Mouse (Mus musculus): ENCODE results near the gene Gm49336.

The Gm49336 gene

DNA sequence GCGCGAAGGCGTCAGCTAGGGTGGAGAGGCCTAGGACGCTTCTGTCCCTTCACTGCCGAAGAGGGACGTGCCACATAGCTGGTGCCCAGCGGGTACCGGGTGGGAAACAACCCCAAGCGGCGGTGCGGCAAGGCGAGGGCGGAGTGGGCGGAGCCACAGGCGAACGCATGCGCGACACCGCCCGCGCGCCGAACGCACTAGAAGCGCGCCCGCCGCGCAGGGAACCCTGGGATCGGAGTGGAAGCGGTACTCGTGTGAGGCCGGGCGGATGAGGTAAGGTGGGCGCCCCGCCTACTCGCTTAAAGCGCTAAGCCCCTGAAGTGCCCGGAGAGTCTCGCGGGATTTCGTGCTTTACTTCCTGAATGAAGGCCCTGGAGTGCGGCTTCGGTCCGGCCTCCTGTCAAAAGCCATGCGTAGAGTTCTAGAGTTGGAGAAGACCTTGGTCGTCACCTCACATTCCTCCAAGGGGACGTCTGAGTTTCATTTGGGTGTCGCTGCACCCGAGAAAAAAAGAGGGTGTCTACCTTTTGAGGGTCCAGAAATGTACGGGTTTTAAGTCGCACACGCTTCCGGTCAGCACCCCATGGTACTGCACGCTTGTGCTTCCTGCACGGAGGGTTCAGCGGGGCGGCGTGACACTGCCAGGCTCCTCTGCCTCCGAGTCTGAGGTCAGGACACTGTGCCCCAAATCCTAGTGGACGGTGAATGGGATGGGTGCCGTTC, at the start of gene Gm49336, which contains the start of gene Nupl1:
Gm49336 (minus strand) TSS at position 227 of the 723 bp plus-strand sequence.
Nupl1 (minus strand) TSS at position 151 of the 723 bp plus-strand sequence.
- DNase-seq (ENCODE audit: low spot score in 2 of 2): peak; percentile 97 to 98

DNA sequence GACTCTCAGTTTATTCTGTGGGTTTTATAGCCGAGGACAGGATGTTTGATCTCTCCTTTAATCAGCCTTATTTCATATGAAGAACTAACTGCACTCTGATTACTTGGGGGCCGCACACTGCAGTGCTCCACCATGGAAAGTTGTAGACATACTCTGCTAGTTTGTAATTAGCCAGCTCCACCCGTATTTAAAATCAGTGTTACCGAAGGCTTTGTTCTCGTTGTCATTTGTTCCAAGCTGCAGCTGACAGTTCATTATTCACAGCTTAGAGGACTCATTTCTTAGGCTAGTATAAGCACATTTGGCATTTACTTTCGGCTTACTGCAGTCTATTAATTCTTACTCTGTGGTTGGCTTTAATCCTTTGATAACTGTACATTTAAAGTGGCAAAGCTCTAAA, 49.7 kb upstream of the Gm49336 start:
- no peak for DNase-seq (ENCODE audit: low spot score in 2 of 2)

DNA sequence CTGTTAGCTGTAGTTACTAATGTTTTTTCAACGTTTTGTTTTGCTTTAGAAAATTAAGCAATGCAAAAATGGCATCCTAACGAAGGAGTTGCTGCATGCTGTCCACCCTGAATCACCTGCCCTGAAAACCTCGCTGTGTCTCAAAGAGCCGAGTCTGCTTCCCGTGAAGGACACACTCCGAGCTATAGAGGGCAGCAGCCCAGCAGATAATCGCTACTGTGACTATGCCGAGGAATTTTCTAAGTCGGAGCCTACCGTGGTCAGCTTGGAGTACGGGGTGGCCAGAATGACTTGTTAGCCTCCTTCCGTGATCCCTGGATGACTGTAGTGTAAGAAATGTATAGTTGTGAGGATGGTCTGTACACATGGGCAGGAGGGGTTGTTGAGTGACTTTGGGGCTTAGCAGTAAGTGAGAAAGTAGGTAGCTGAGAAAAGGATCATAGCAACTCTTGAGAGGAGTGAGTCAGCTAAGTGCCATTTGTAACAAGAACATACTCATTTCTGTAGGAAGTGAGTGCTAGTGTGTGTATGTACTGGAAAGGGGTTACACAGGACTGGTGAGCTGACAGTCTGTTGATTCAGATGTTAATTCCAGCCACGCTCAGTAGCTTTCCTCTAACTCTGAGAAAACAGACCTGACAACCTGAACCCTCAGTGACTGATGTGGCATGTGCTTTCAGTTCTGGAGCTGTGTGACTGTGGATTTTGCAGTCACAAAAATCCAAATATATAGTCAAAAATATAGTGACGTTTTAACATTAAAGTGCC, 49.1 kb upstream of the Gm49336 start:
- peak in 1 of 2 experiments; percentile 10 for DNase-seq (ENCODE audit: low spot score in 2 of 2)

DNA sequence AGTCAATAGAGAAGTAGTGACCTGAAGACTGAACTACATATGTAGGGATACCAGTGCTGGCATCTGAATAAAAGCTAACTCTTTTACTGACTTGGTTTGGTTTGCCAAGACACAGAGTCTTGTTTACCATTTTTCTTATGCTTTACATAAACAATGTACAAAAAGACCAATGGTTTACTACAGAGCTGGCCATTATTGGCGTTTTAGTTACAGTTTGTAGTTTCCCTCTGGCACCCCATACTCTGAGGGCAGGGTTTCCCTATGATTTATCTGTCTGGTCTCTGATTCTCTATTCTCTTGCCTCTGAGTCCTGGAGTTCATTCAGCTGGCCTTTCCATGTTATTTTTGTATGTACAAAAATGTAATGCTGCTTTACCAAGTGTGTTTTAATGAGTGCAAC, 44.2 kb upstream of the Gm49336 start:
- no peak for DNase-seq (ENCODE audit: low spot score in 2 of 2)

DNA sequence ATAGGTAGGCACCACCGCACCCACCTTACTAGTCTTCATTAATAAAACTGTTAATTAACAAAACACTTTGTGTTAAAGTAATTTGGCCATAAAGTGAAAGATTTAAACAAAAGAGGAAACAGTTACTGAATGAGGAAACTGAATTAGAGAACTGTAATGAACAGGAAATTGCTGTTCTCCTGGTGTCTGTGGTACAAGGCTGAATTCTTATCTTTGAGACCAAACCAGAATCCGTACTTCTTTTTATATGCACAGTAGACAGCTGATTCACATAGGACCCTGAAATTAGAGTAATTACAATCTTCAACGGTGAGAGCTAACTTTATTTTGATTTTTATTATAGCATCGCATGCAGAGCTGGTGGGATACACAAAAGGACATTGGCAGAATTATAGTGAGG, 39.1 kb upstream of the Gm49336 start:
- DNase-seq (ENCODE audit: low spot score in 2 of 2): no peak

DNA sequence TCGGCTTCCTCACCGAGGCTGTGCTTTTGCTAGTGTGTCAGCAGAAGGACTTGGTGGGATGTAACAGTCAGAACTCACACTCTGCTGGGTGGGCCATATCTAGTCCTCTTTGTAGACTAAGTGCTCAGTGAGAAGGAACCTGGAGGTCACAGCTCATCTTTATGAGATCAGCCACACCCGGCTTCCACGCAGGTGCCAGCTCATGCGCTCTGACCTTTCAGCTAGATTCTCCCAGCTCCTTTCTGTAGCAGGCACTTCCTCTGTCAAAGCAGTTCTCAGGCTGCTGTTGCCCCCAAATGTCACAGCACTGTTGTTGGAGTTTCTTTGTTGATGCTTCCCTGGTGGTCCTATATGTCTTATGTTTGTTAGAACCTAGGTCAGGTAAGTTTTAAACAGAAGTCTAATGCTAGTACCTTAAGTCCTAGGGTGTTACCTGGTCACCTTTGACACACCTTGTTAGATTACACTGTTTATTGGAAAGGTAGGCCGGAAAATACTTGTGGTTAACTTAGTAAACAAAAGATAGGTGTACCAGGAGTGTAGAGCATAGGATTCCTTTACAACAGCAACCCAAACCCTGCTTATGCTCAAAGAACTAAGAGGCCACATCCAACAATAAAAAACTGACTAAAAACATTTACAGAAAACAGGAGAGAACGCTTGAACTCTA, 35.0 kb upstream of the Gm49336 start:
- DNase-seq (ENCODE audit: low spot score in 2 of 2): no peak

DNA sequence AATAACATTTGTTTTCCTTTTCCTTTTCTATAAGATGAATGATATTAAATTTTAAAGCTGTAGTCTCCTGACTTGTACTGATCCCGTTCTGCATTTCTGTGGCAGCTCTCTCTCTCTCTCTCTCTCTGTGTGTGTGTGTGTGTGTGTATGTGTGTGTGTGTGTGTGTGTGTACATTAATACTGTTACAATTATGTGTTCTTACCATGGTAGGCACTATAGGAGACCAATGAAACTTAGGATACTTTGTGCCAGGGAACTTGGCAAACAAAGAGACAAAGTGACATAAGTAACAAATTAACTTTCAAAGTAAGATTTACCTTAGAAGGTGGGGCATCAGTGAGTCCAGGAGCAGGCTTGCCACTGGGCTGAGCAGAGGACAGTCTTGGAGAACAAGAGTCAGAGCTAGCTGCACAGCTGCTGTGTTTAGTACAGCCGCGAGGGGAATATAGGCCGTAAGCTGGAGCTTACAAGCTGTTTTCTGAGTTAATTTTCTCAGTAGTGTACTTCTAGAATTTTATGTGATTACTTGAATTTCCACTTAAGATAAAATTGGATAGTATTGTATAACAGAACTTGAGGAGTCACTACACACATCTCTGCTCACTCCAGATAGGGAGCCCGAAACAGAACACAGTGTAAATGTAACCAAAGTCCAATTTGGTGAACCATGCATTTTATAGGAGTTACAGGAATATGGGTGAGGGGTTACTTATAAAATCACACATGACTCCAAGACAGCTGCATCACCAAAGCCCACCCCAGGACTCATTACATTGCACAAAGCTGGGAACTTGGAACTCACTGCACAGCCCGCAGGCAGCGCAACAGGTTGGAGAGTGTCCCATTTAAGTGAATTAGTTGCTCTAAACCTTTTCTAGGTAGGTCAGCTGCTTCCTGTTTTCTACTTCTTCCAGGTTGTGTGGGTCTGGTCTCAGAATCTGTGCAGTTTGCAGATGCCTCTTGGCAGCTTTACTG, 24.3 kb upstream of the Gm49336 start:
- no peak for DNase-seq (ENCODE audit: low spot score in 2 of 2)

DNA sequence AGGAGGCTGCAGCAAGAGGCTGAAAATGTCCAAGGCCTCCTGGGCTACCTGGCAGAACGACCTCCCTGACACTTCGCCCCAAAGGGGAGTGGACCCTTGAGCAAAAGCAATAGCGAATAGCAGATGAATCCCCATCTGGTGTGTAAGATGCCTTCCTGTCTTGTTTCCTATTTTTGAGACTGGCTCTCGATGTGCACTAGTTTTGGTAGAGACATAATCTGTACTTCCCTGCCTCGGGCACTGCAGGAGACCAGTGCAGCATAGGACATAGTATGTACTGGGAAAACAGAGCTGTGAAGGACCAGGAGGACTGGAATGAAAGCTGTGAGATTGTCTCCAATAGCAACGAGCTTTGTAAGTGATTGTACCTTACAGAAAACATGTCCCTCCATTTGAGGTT, 22.0 kb upstream of the Gm49336 start:
- no peak for DNase-seq (ENCODE audit: low spot score in 2 of 2)

DNA sequence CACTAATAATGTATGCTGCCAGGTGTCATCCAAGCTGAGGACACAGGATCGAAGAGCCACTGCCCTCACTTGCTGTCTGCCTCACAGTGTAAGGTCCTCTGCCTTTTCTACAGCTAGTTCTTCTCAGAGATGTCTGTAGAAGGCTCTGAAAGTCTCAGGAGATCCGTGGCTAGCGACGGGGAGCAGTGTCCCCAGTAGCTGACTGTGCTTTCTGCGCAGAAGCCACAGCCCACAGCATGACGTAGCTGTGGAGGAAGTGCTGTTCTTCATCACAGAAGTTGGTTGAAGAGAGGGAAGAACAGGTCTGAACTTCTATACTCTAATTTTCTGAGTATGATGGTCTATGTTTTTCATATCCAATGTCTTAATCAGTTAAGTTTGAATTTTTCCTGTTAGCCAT, 18.0 kb upstream of the Gm49336 start:
- no peak for DNase-seq (ENCODE audit: low spot score in 2 of 2)

DNA sequence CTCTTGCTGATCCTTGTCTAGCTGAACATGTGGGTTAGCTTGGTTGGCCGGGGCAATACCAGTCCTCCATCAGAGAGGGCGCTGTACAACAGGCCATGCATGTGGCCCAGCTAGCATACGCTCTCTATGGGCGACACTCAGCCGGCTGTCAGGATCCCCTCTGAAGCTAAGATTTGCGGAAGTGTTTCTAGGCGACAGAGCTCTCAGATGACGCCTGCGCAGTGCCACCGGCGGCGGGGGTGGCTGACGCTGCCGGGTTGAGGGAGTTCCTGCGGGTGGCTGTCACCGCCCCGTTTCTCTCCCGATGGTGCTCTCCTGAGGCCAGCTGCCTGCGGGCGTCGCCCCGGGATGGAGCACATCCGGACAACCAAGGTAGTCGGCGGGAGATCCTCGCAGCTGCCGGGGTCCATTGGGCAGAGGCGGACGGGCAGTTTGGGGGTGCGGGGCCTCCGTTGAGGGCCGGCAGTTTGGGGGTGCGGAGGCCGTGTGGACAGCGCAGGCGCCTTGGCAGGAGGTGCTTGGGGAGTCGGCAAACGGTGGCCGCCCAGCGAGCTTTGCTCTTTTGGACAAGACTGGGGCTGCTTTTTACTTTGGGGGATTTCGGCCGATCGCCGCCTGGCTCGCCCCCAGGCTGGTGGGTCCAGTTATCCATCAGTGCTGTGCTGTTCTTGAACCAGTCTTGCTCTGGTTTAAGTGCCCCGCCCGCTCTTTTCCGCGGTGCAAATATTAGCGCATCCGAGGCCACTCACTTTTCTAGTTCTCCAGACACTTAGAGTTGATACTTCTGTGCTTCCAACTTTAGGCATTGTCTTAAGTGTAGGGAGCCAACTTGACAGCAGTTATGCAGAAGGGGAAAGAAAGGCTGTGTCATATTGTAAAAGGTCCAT, 13.9 kb upstream of the Gm49336 start, which contains the start of gene Mtmr6:
Mtmr6 (plus strand) TSS at position 239 of the 887 bp plus-strand sequence.
- peak; percentile 89 to 91 for DNase-seq (ENCODE audit: low spot score in 2 of 2)

DNA sequence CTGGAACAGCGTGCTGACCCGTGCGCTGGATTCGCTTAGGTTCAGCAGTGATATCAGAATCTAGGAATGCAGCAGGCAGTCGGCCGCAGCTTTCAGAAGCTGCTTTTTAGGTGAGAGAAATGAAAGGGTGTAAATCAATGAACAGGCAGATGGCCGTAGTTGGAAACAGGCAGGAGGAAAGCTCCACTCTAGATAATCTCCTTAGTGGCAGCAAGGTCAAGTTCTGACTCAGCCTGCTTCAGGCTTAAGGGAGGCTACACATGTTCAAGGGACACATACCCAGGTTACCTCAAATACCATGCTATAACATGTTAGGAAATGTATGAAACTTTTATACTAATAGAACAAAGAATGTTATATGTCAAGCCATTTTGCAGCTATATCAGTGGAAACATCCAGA, 11.0 kb upstream of the Gm49336 start:
- no peak for DNase-seq (ENCODE audit: low spot score in 2 of 2)

DNA sequence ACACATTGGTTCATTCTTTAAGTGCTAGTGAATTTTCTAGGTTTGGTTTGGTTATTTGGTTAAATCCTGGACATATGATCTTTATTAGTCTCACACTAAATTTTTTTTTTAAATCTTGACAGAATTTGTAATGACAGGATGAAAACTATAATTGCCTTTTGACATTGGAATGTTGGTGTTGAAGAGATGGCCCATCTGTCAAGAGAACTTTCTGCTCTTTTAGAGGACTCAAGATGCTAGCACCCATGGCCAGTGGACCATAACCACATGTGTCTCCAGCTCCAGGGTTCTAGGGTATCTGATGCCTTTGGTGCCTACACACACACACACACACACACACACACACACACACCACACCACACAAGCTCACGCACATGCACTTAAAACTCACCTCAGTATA, 6.5 kb upstream of the Gm49336 start:
- no peak for DNase-seq (ENCODE audit: low spot score in 2 of 2)

DNA sequence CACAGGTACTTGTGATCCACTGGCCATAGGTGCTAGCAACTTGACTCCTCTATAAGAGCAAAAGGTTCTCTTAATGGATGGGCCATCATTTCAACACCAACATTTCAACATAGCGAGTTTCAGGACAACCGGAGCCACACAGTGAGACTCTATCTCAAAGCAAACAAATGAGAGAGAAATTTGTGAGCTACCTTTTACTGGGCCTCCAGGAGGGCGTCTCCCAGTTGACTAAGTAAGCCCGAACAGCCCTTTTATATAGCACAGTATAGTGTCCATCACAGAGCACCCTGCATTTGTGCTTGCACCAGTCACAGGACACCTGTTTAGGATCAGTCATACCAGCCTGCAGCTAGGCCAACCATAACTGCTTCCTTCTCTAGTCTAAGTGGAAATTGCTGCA, 5.8 kb upstream of the Gm49336 start:
- no peak for DNase-seq (ENCODE audit: low spot score in 2 of 2)

DNA sequence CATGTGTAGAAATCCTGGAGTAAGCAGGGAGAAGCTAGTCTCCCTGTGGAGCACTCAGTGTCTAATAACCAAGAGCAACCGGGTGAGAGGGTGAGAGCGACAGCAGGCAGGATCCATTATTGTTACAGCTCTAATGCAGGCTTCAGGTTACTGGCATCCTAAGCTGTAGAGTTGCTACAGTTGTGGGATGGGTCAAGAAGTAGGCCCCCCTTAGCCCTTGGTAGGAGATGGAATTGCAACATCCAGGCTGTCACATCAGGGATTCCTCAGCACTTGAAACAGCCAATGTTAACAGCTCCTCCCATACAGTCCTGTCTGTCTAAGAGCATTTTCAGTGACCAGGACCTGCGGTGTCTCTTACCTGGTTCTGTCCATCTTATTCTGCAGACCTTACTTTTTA, 5.0 kb upstream of the Gm49336 start:
- DNase-seq (ENCODE audit: low spot score in 2 of 2): no peak

DNA sequence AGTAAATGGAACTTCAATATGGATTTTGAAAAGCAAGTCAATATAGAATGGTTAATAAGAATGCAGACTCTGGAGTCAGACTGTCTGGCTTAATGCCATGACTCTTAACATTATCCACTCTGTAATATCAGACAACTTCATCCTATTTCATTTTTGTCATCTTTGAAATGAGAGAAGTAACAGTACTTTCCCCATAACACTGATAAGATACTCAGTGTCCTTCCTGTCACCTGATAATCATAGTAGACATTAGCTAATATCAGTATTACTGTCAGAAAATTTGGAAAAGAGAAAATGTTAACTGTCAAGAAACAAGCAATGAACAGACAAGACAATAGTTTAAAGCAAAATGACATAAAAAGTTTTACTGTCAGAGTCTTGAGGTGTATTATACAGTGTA, 3.5 kb upstream of the Gm49336 start:
- no peak for DNase-seq (ENCODE audit: low spot score in 2 of 2)

DNA sequence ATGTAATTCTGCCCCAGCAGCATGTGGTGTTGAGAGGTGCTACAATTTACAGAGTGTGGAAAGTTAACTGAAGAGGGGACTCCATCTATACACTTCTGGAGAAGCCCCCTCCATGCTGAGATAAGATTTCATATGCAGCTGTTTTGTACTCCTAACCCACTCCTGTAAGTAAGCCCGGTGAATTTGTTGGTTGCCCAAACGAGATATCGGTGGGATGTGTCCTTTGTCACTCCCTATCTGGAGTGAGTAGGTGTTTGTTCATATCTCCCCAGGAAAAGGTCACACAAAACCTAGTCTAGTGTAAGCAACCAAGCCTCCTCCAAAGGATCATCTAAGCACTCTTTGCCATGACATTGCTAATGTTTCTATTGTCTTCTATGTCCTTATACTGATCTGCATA, 2.2 kb upstream of the Gm49336 start:
- no peak for DNase-seq (ENCODE audit: low spot score in 2 of 2)

DNA sequence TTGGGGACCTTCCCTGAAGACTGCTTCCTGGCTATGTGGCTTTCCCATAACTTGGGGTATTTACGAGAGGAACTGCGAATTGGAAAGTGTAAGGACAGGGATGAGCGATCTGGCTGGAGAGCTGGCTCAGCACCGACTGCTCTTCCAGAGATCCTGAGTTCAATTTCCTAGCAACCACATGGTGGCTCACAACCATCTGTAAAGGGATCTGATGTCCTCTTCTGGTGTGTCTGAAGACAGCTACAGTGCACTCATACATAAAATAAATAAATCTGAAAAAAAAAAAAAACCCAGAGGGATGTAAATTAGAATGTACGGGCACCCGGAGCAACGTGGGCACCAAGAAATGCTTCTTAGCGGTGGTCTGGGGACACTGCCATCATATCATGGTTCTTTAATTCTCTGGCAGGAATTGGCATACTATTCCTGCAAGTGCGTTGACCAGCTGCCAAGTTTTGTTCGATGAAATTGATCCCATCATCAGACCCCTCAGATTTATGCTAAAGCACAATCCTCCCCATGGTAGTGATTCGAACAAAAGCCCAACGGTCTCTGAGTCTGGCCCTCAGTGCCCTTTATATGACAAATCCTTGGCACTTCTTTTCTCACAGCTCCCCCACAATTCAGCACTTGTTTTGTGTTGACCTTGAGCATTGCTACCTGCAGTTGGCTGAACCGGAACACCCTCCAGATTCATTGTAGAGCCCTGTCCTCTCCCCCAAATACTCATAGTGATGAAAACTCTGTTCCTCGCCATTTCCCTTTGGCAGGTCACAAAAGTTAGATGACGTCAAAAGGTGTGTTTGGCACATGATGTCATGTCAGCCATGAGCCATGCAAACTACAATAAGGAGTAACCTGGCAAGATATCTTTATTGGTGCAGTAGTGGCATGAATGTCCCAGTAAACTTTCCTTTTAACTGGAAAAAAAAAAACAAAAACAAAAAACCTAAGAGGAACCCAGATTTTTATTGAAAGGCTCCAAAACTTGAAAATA, 995 bp upstream of the Gm49336 start:
- DNase-seq (ENCODE audit: low spot score in 2 of 2): peak in 1 of 2 experiments; percentile 12

DNA sequence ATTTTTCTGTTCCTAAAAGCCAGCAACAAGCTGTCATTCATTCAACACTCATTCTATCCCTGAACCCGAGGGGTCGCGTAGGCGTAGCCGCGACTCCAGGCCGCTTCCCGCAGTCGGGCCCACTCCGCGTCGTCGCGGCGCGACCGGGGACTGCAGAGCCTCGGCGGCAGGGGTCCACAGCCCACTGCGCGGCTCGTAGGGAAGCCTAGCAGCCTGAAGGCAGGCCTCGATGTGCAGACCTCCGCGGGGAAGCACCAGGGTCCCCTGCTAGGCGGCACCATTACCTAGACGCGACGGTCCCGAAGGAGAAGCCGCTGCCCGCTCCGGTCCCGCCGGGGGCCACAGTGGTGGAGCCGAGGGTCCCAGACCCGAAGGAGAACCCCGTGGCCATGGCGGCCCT, 428 bp downstream of the Gm49336 start:
- DNase-seq (ENCODE audit: low spot score in 2 of 2): no peak

DNA sequence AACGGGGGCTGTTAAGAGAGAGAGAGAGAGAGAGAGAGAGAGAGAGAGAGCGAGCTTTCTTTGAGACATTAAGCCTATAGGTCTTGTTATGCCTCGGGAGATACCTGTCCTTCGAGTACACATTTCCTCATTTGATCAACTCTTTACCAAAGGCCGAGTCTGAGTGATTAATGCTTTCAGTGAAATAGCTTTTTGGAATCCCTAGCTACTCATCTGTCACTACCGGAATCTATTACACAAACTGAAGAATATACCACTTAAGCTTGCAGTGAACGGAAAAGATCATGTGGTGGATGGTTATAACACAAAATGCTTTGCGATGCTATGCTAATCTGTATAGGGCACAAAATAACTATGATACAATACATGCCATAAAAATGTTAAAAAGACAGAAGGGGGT, 941 bp downstream of the Gm49336 start:
- DNase-seq (ENCODE audit: low spot score in 2 of 2): no peak
